ENCODE assay signal across 10 mouse cellular contexts in the genomic region with DNA sequence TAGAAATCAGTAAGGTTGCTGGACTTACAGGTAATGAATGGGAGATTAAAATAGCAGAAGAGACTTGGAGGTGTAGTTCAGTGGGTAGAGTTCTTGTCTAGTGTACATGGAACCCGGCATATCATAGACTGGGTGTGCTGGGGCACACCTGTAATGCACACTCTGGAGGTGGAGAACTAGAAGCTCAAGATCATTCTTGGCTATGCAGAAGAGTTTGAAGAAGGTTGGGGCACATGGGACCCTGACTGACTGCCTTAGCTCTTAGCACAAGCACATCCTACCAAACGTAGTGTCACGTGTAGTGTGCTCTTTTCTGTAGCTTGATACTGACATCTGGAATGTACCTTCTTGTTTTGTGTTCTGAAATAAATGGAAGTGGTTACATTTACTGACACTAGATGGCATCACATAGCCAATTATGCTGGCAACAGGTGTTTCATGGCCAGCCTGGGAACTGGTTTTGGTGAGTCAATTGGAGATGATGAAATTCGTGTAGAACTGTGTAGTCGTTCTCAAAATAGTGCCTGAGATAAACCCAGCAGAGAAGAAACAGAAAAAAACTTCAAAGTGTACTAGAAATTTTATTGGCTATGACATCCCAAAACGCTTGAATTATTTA. TPM values are rescaled to one million over a fixed set of nuclear protein-coding genes. Genes with fewer than 3 reads are reported as not detected.
DNase-seq lines count a peak whose midpoint lies in the region; ATAC-seq and TF ChIP-seq lines count a peak whose summit lies in the region.
"Had no signal": no experiment of that assay in that cellular context is flagged by ENCODE, and none has a peak within 500 bp of the region (broad histone marks: within the 10 kb centered on the region; RNA-seq: fewer than 3 reads in every experiment).

No protein-coding gene starts in this region.

- intact Hi-C loops in heart, postnatal 36 days (cut with DNase I) = loop anchor here (1.0 to 5.0 kb wide), 4 partner anchors 106 to 638 kb away; a partner anchor contains a TSS

- H3K9ac ChIP-seq in heart, postnatal 0 days (replicated peaks; ENCODE audit: low read depth, low read length) = no peak overlapping the region
- H3K9ac ChIP-seq in embryonic facial prominence, embryonic 11.5 days (replicated peaks; ENCODE audit: low read length) = no peak overlapping the region
- H3K9ac ChIP-seq: midbrain, embryonic 12.5 days had no signal

- H3K27me3 ChIP-seq in heart, postnatal 0 days (ENCODE audit: control insufficient read depth, insufficient read depth, low read length) = no peaks in the 10 kb centered on the region
- H3K27me3 ChIP-seq in E14TG2a.4 (ENCODE audit: insufficient read depth, low read length) = no peaks in the 10 kb centered on the region
- no peaks in the 10 kb centered on the region for H3K27me3 ChIP-seq in embryonic facial prominence, embryonic 11.5 days (ENCODE audit: control insufficient read depth, insufficient read depth, low read length)
- H3K27me3 ChIP-seq: midbrain, embryonic 12.5 days had no signal

- 27% methylated on average over 6 of the region's 6 CpGs for WGBS in heart, postnatal 0 days
- 52% methylated on average over 6 of the region's 6 CpGs for WGBS in embryonic facial prominence, embryonic 11.5 days

- peak; percentile 64 for ATAC-seq in heart, postnatal 0 days (ENCODE audit: insufficient read depth, low read depth)
- ATAC-seq in embryonic facial prominence, embryonic 11.5 days (replicated peaks; ENCODE audit: insufficient number of reproducible peaks, low FRiP score, low TSS enrichment, low read depth) = no peak

- H3K27ac ChIP-seq in heart, postnatal 0 days (ENCODE audit: low read depth) = no peak overlapping the region
- H3K27ac ChIP-seq in embryonic facial prominence, embryonic 11.5 days (replicated peaks; ENCODE audit: low read depth, low read length) = no peak overlapping the region
- H3K27ac ChIP-seq: midbrain, embryonic 12.5 days had no signal

- DNase-seq in heart, postnatal 0 days (ENCODE audit: low spot score) = peak; percentile 74
- DNase-seq in heart, postnatal 36 days = no peak
- DNase-seq in 3T3-L1 (ENCODE audit: low read depth, low spot score) = peak; percentile 83
- peak; percentile 69 for DNase-seq in embryonic facial prominence, embryonic 11.5 days (ENCODE audit: low spot score)
- DNase-seq in lung, postnatal 25 days (ENCODE audit: low spot score) = peak; percentile 62
- no peak for DNase-seq in gastrocnemius, postnatal 10 days
- no peak for DNase-seq in left cerebral cortex, adult 11 months (ENCODE audit: low spot score)

- peak; percentile 80 for TF ChIP-seq CTCF in heart, postnatal 0 days (IDR thresholded peaks at IDR 0.05; ENCODE audit: low read depth)
- TF ChIP-seq CTCF in E14TG2a.4 (conservative IDR thresholded peaks at IDR 0.05; ENCODE audit: low read length) = peak; percentile 48

- H3K4me1 ChIP-seq in heart, postnatal 0 days (ENCODE audit: control insufficient read depth, insufficient read depth) = peaks cover 5% of the 10 kb centered on the region; the same call in 1 of the 2 replicates
- H3K4me1 ChIP-seq in E14TG2a.4 (replicated peaks; ENCODE audit: low read depth, low read length) = peaks cover 10% of the 10 kb centered on the region
- H3K4me1 ChIP-seq in embryonic facial prominence, embryonic 11.5 days (ENCODE audit: control insufficient read depth, insufficient read depth, low read length) = no peaks in the 10 kb centered on the region
- H3K4me1 ChIP-seq: midbrain, embryonic 12.5 days had no signal

- H3K4me3 ChIP-seq in heart, postnatal 0 days (ENCODE audit: low read depth, low read length) = no peak overlapping the region
- no peak overlapping the region for H3K4me3 ChIP-seq in E14TG2a.4 (replicated peaks; ENCODE audit: low read length)
- no peak overlapping the region for H3K4me3 ChIP-seq in embryonic facial prominence, embryonic 11.5 days (ENCODE audit: low read depth, low read length)
- H3K4me3 ChIP-seq: erythroblast, embryonic 14.5 days; midbrain, embryonic 12.5 days had no signal

- H3K36me3 ChIP-seq in heart, postnatal 0 days (replicated peaks; ENCODE audit: control insufficient read depth, insufficient read depth, low read length) = no peaks in the 10 kb centered on the region
- no peaks in the 10 kb centered on the region for H3K36me3 ChIP-seq in E14TG2a.4 (ENCODE audit: insufficient read depth, low read length)
- H3K36me3 ChIP-seq in embryonic facial prominence, embryonic 11.5 days (replicated peaks; ENCODE audit: control insufficient read depth, insufficient read depth, low read depth, low read length) = no peaks in the 10 kb centered on the region
- H3K36me3 ChIP-seq: midbrain, embryonic 12.5 days had no signal

- H3K9me3 ChIP-seq in heart, postnatal 0 days (replicated peaks; ENCODE audit: control insufficient read depth, low read length) = no peaks in the 10 kb centered on the region
- H3K9me3 ChIP-seq in E14TG2a.4 (ENCODE audit: low read length) = no peaks in the 10 kb centered on the region
- H3K9me3 ChIP-seq in embryonic facial prominence, embryonic 11.5 days (replicated peaks; ENCODE audit: control insufficient read depth, low read length) = no peaks in the 10 kb centered on the region
- H3K9me3 ChIP-seq: midbrain, embryonic 12.5 days had no signal

- no peak overlapping the region for H3K4me2 ChIP-seq in heart, postnatal 0 days (ENCODE audit: low read depth, low read length)
- H3K4me2 ChIP-seq in embryonic facial prominence, embryonic 11.5 days (ENCODE audit: low read depth, low read length) = no peak overlapping the region
- H3K4me2 ChIP-seq: midbrain, embryonic 12.5 days had no signal

- TF ChIP-seq EP300 in heart, postnatal 0 days (IDR thresholded peaks at IDR 0.05; ENCODE audit: low read depth) = no peak

RNA-seq across cellular contexts. Expression of a gene that starts 22.4 kb away (rescaled TPM):
- total RNA-seq in heart, postnatal 0 days (2014; rRNA removed; ENCODE audit: low replicate concordance) = 3.7 and 11.1 TPM in 2 replicates
- 6.9 and 7.6 TPM in 2 replicates for polyA plus RNA-seq in heart, postnatal 0 days (2015; fragmentation: Nextera tagmentation; extraction: Ambion mirVana)
- 1 to 10 TPM; 4.5 to 5.4 TPM for total RNA-seq in heart, postnatal 36 days (2021)
- polyA plus RNA-seq in embryonic facial prominence, embryonic 11.5 days (2014; fragmentation: Nextera tagmentation; extraction: Ambion mirVana) = 4.3 and 4.8 TPM in 2 replicates
- total RNA-seq in gastrocnemius, postnatal 10 days (2021) = 1 to 10 TPM; 7.8 to 8.5 TPM
- polyA plus RNA-seq: erythroblast, embryonic 14.5 days had no signal

RNA-seq across cellular contexts. Expression of a gene that starts 33.0 kb away (rescaled TPM):
- not detected in 2 replicates for total RNA-seq in heart, postnatal 0 days (2014; rRNA removed; ENCODE audit: low replicate concordance)
- polyA plus RNA-seq in heart, postnatal 0 days (2015; fragmentation: Nextera tagmentation; extraction: Ambion mirVana) = 0.23 and 0.83 TPM in 2 replicates
- total RNA-seq in heart, postnatal 36 days (2021) = not detected
- not detected in 2 replicates for polyA plus RNA-seq in embryonic facial prominence, embryonic 11.5 days (2014; fragmentation: Nextera tagmentation; extraction: Ambion mirVana)
- total RNA-seq in gastrocnemius, postnatal 10 days (2021) = under 1 TPM in 1 of 2 experiments, not detected in 1; 0.70 TPM
- polyA plus RNA-seq: midbrain, embryonic 12.5 days had no signal

Comparison
In these comparisons a context has a peak if more than half of its experiments do, and no peak if none do; other contexts are left out.
1. DNase-seq: peak in heart, postnatal 0 days (single experiment), 3T3-L1 (single experiment), embryonic facial prominence, embryonic 11.5 days (single experiment) and lung, postnatal 25 days (single experiment); none in heart, postnatal 36 days (0 of 2), gastrocnemius, postnatal 10 days (single experiment) and left cerebral cortex, adult 11 months (single experiment).